Mouse (Mus musculus) midbrain, embryonic 11.5 days (tissue): ENCODE results near the gene Nrg3. TPM values are rescaled to one million over a fixed set of nuclear protein-coding genes. Genes with fewer than 3 reads are reported as not detected.
"Not testable (repeated sequence)": the region's sequence is repeated elsewhere in the genome, so short reads cannot be mapped to it uniquely, and the experiment has no call there.

Experiments used
- ATAC-seq: fragments of 200-750 bp; cut with Nextera tagmentation; 2 replicates; pipeline ENCODE4 v1.8.0; 2017; ENCODE audit warnings: moderate TSS enrichment, moderate library complexity; ENCODE audit not compliant: low FRiP score
- DNase-seq: peaks from one replicate; pipeline ENCODE4 v3.0.0; 2015; ENCODE audit warnings: low spot score; ENCODE audit errors: missing footprints
- H3K27ac ChIP-seq: fragments of 300-500 bp; sonication (generic); 2 replicates; pipeline ENCODE4 v1.5.1; 2014; ENCODE audit warnings: low read depth, low read length
- H3K27me3 ChIP-seq: fragments of 300-500 bp; sonication (generic); 2 replicates; pipeline ENCODE4 v1.6.1; 2014; ENCODE audit warnings: mild to moderate bottlenecking, low read length, moderate library complexity, mixed read lengths; ENCODE audit not compliant: control insufficient read depth, insufficient read depth
- H3K36me3 ChIP-seq: fragments of 300-500 bp; sonication (generic); 2 replicates; pipeline ENCODE4 v1.6.1; 2014; ENCODE audit warnings: mild to moderate bottlenecking, low read length, moderate library complexity, mixed read lengths; ENCODE audit not compliant: control insufficient read depth, insufficient read depth
- H3K4me1 ChIP-seq: fragments of 300-500 bp; sonication (generic); 2 replicates; pipeline ENCODE4 v1.6.1; 2014; ENCODE audit warnings: low read length; ENCODE audit not compliant: control insufficient read depth, insufficient read depth
- H3K4me2 ChIP-seq: fragments of 300-500 bp; sonication (generic); 2 replicates; pipeline ENCODE4 v1.6.1; 2014; ENCODE audit warnings: mild to moderate bottlenecking, moderate library complexity
- H3K4me3 ChIP-seq: fragments of 300-500 bp; sonication (generic); 2 replicates; pipeline ENCODE4 v1.5.1; 2014; ENCODE audit warnings: low read depth, low read length
- H3K9ac ChIP-seq: fragments of 300-500 bp; sonication (generic); 2 replicates; pipeline ENCODE4 v1.6.1; 2014; ENCODE audit warnings: low read length
- H3K9me3 ChIP-seq: fragments of 300-500 bp; sonication (generic); 2 replicates; pipeline ENCODE4 v1.6.1; 2016; ENCODE audit warnings: low read length; ENCODE audit not compliant: control insufficient read depth
- WGBS: fragments of 180-500 bp; shearing (Covaris S2); extraction: QIAGEN DNeasy Blood & Tissue Kit; methylation state at CpG from one replicate; pipeline ENCODE4 v1.1.7; 2014; 5-methylcytosine and 5-hydroxymethylcytosine counted together
- polyA plus RNA-seq: library from polyadenylated mRNA; unstranded; fragments of >200 nt; fragmentation: Nextera tagmentation; extraction: Ambion mirVana; gene quantifications from 2 replicates; pipeline ENCODE4 v1.2.1, GENCODE M21; 2014

Nrg3 gene
- polyA plus RNA-seq, 1 experiment from 2014 or later, result 1.2 TPM

- WGBS, result 54% methylated on average over 3 of the region's 3 CpGs
- DNase-seq, result no peak
- no peaks in the 10 kb centered on the region for H3K4me1 ChIP-seq
These were observed 354.9 kb downstream of the Nrg3 start for GRCm38 (mm10) chr14:39117977-39118376.

GRCm38 (mm10) chr14:39116522-39117231 lies 356.2 kb downstream of the Nrg3 start:
- DNase-seq, H3K27me3 ChIP-seq, H3K4me2 ChIP-seq, H3K4me1 ChIP-seq, H3K9ac ChIP-seq, H3K27ac ChIP-seq, H3K36me3 ChIP-seq, H3K9me3 ChIP-seq, ATAC-seq, H3K4me3 ChIP-seq: not testable (repeated sequence)
- WGBS, result 95% methylated on average over 3 of the region's 3 CpGs

More at GRCm38 (mm10) chr14:39117977-39118376, 354.9 kb downstream of the Nrg3 start:
- no peak overlapping the region for H3K9ac ChIP-seq
- H3K4me3 ChIP-seq, result no peak overlapping the region
- no peak overlapping the region for H3K4me2 ChIP-seq
- H3K27ac ChIP-seq, result no peak overlapping the region
- H3K27me3 ChIP-seq, result no peaks in the 10 kb centered on the region
- no peaks in the 10 kb centered on the region for H3K36me3 ChIP-seq
- no peaks in the 10 kb centered on the region for H3K9me3 ChIP-seq
- no peak for ATAC-seq

GRCm38 (mm10) chr14:39109566-39109965 lies 363.3 kb downstream of the Nrg3 start:
- ATAC-seq (no peak), DNase-seq (no peak)
- H3K4me2 ChIP-seq, result no peak overlapping the region
- H3K4me3 ChIP-seq, result no peak overlapping the region
- H3K9me3 ChIP-seq, result no peaks in the 10 kb centered on the region
- H3K4me1 ChIP-seq, result no peaks in the 10 kb centered on the region; the same call in 1 of the 2 replicates
- H3K27ac ChIP-seq, result no peak overlapping the region
- WGBS, result 80% methylated on average over 3 of the region's 3 CpGs
- H3K27me3 ChIP-seq, result no peaks in the 10 kb centered on the region
- H3K9ac ChIP-seq, result no peak overlapping the region
- no peaks in the 10 kb centered on the region for H3K36me3 ChIP-seq

GRCm38 (mm10) chr14:39106776-39107175 lies 366.1 kb downstream of the Nrg3 start:
- no peak overlapping the region for H3K27ac ChIP-seq
- ATAC-seq, result no peak
- H3K36me3 ChIP-seq, result no peaks in the 10 kb centered on the region
- no peaks in the 10 kb centered on the region for H3K9me3 ChIP-seq
- 90% methylated on average over 3 of the region's 3 CpGs for WGBS
- DNase-seq, result no peak
- H3K9ac ChIP-seq, result no peak overlapping the region
- H3K4me2 ChIP-seq, result no peak overlapping the region
- no peaks in the 10 kb centered on the region; the same call in 1 of the 2 replicates for H3K4me1 ChIP-seq
- no peak overlapping the region for H3K4me3 ChIP-seq
- H3K27me3 ChIP-seq, result no peaks in the 10 kb centered on the region

GRCm38 (mm10) chr14:39095219-39095618 lies 377.7 kb downstream of the Nrg3 start:
- 63% methylated on average over 1 of the region's 1 CpGs for WGBS
- no peak overlapping the region for H3K27ac ChIP-seq
- ATAC-seq, result no peak

GRCm38 (mm10) chr14:39079461-39079860 lies 393.4 kb downstream of the Nrg3 start:
- Histone ChIP-seq H3K4me2 (no peak overlapping the region), H3K4me1 (no peaks in the 10 kb centered on the region), H3K27ac (no peak overlapping the region), H3K27me3 (no peaks in the 10 kb centered on the region), H3K9me3 (no peaks in the 10 kb centered on the region), H3K9ac (no peak overlapping the region), H3K36me3 (no peaks in the 10 kb centered on the region), H3K4me3 (no peak overlapping the region)
- no peak for DNase-seq
- 85% methylated on average over 1 of the region's 1 CpGs for WGBS
- ATAC-seq, result no peak

More at GRCm38 (mm10) chr14:39095219-39095618, 377.7 kb downstream of the Nrg3 start:
- H3K36me3 ChIP-seq, result no peaks in the 10 kb centered on the region
- no peak overlapping the region for H3K9ac ChIP-seq
- H3K27me3 ChIP-seq, result no peaks in the 10 kb centered on the region
- no peaks in the 10 kb centered on the region for H3K9me3 ChIP-seq
- no peaks in the 10 kb centered on the region for H3K4me1 ChIP-seq
- no peak overlapping the region for H3K4me3 ChIP-seq
- no peak for DNase-seq
- H3K4me2 ChIP-seq, result no peak overlapping the region

- Histone ChIP-seq H3K9me3 (no peaks in the 10 kb centered on the region), H3K4me2 (no peak overlapping the region), H3K9ac (no peak overlapping the region), H3K4me3 (no peak overlapping the region), H3K4me1 (no peaks in the 10 kb centered on the region), H3K36me3 (no peaks in the 10 kb centered on the region), H3K27ac (no peak overlapping the region), H3K27me3 (no peaks in the 10 kb centered on the region)
- ATAC-seq, result no peak
- DNase-seq, result no peak
- whole genome bisulfite sequencing, result 88% methylated on average over 2 of the region's 2 CpGs
These were observed 421.3 kb downstream of the Nrg3 start for GRCm38 (mm10) chr14:39051542-39051941.

- Histone ChIP-seq H3K9me3 (no peaks in the 10 kb centered on the region), H3K27me3 (no peaks in the 10 kb centered on the region), H3K27ac (no peak overlapping the region), H3K4me3 (no peak overlapping the region), H3K4me1 (no peaks in the 10 kb centered on the region), H3K4me2 (no peak overlapping the region), H3K9ac (no peak overlapping the region), H3K36me3 (no peaks in the 10 kb centered on the region)
- 75% methylated on average over 2 of the region's 2 CpGs for WGBS
- no peak for DNase-seq
- no peak for ATAC-seq
These were observed 423.9 kb downstream of the Nrg3 start for GRCm38 (mm10) chr14:39049021-39049420.

GRCm38 (mm10) chr14:39044290-39044689 lies 428.6 kb downstream of the Nrg3 start:
- H3K4me3 ChIP-seq, result no peak overlapping the region
- H3K27me3 ChIP-seq, result no peaks in the 10 kb centered on the region
- DNase-seq (no peak), ATAC-seq (no peak)
- H3K4me2 ChIP-seq, result no peak overlapping the region
- no peaks in the 10 kb centered on the region for H3K4me1 ChIP-seq
- no peaks in the 10 kb centered on the region for H3K36me3 ChIP-seq
- 76% methylated on average over 1 of the region's 1 CpGs for WGBS
- H3K9ac ChIP-seq, result no peak overlapping the region
- H3K27ac ChIP-seq, result no peak overlapping the region
- H3K9me3 ChIP-seq, result no peaks in the 10 kb centered on the region
